Mouse (Mus musculus) hindbrain, embryonic 11.5 days (tissue): ENCODE results near the gene Prkar1b. TPM values are rescaled to one million over a fixed set of nuclear protein-coding genes. Genes with fewer than 3 reads are reported as not detected.

ENCODE experiments used
- ATAC-seq: fragments of 200-750 bp; cut with Nextera tagmentation; 2 replicates; pipeline ENCODE4 v1.8.0; 2017; ENCODE audit warnings: mild to moderate bottlenecking, moderate TSS enrichment, moderate library complexity; ENCODE audit not compliant: low FRiP score
- DNase-seq: peaks from one replicate; pipeline ENCODE4 v3.0.0-alpha.2; 2015; ENCODE audit warnings: low spot score
- H3K27ac ChIP-seq: fragments of 300-500 bp; sonication (generic); 2 replicates; pipeline ENCODE4 v1.5.1; 2014; ENCODE audit warnings: mild to moderate bottlenecking, low read depth, low read length
- H3K27me3 ChIP-seq: fragments of 300-500 bp; sonication (generic); 2 replicates; pipeline ENCODE4 v1.6.1; 2014; ENCODE audit warnings: mild to moderate bottlenecking, low read length, moderate library complexity, mixed read lengths; ENCODE audit not compliant: control insufficient read depth, insufficient read depth
- H3K36me3 ChIP-seq: fragments of 300-500 bp; sonication (generic); 2 replicates; pipeline ENCODE4 v1.6.1; 2014; ENCODE audit warnings: mild to moderate bottlenecking, low read length, moderate library complexity, mixed read lengths; ENCODE audit not compliant: control insufficient read depth, insufficient read depth
- H3K4me1 ChIP-seq: fragments of 300-500 bp; sonication (generic); replicated peaks from 2 replicates; pipeline ENCODE4 v1.6.1; 2014; ENCODE audit warnings: low read length, mixed read lengths; ENCODE audit not compliant: control insufficient read depth, insufficient read depth
- H3K4me2 ChIP-seq: fragments of 300-500 bp; sonication (generic); replicated peaks from 2 replicates; pipeline ENCODE4 v1.6.1; 2014; ENCODE audit warnings: mild to moderate bottlenecking, low read depth, low read length
- H3K4me3 ChIP-seq: fragments of 300-500 bp; sonication (generic); 2 replicates; pipeline ENCODE4 v1.5.1; 2014; ENCODE audit warnings: low read depth, low read length
- H3K9ac ChIP-seq: fragments of 300-500 bp; sonication (generic); 2 replicates; pipeline ENCODE4 v1.6.1; 2014; ENCODE audit warnings: low read depth, low read length
- H3K9me3 ChIP-seq: fragments of 300-500 bp; sonication (generic); 2 replicates; pipeline ENCODE4 v1.6.1; 2016; ENCODE audit warnings: low read length; ENCODE audit not compliant: control insufficient read depth
- WGBS: fragments of 180-500 bp; shearing (Covaris S2); extraction: QIAGEN DNeasy Blood & Tissue Kit; methylation state at CpG from one replicate; pipeline ENCODE4 v1.1.7; 2014; 5-methylcytosine and 5-hydroxymethylcytosine counted together
- polyA plus RNA-seq: library from polyadenylated mRNA; unstranded; fragments of >200 nt; fragmentation: Nextera tagmentation; extraction: Ambion mirVana; gene quantifications from 2 replicates; pipeline ENCODE4 v1.2.1, GENCODE M21; 2014

Gene Prkar1b
- polyA plus RNA-seq, 1 experiment from 2014 or later: 19.9 TPM

DNA sequence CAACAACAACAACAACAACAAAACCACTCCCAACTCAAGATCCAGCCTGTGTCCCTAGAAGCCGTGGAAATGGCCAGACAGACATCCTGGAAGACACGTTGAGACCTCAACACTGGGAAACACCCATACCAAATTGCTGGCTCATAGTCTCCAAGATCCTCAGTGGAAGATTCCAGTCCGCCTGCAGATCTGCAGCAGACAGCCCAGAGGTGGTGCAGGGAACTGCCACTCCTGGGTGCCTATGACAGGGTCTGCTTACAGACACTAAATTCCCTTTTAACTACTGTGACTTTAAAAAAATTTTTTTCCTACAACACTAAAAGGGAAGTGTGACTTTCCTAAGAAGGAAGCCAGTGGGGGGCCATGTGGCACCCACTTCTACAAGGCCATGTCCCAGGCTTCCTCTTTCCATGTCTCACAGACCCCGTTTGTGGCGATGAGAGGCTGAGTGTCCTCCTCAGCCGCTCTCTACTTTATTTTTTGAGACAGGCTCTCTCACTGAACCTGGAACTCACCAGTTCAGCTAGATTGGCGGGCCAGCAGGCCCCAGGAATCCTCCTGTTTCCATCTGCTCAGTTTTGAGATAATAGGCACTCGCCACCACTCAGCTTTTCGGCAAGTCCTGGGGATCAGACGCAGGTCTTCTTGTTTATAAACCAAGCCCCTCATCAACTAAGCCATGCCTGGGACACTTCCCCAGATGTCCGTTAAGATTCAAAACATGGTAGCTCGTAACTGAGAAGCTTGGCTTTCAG is 125.3 kb downstream of the Prkar1b start:
- Histone ChIP-seq H3K4me3 (no peak overlapping the region), H3K4me2 (no peak overlapping the region), H3K9ac (no peak overlapping the region), H3K27ac (no peak overlapping the region), H3K36me3 (no peaks in the 10 kb centered on the region), H3K27me3 (no peaks in the 10 kb centered on the region), H3K4me1 (no peaks in the 10 kb centered on the region), H3K9me3 (no peaks in the 10 kb centered on the region)
- WGBS: 77% methylated on average over 12 of the region's 12 CpGs
- DNase-seq (no peak), ATAC-seq (no peak)

DNA sequence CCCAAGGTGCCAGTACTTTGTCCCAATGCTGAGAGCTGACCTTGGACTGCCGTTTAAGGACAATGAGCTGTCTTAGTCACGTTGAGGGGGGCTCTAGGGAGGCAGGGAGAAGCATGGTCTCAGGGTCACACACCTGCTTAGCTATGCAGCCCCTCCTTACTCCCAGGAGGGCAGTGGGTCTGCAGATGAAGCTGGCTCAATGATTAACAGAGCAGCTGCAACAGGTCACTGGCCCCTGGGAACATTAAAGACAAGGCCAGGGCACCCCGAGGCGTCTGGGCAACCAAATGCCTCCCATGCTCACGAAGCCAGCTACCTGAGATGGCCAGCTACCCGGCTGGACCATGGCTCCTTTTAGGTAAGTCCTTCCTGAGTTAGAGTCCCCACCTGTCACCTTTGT is 129.2 kb downstream of the Prkar1b start:
- Histone ChIP-seq H3K4me2 (no peak overlapping the region), H3K4me1 (no peaks in the 10 kb centered on the region), H3K27me3 (no peaks in the 10 kb centered on the region), H3K4me3 (no peak overlapping the region), H3K9me3 (no peaks in the 10 kb centered on the region), H3K27ac (no peak overlapping the region), H3K36me3 (no peaks in the 10 kb centered on the region), H3K9ac (no peak overlapping the region)
- 77% methylated on average over 6 of the region's 6 CpGs for WGBS
- DNase-seq (no peak), ATAC-seq (no peak)

DNA sequence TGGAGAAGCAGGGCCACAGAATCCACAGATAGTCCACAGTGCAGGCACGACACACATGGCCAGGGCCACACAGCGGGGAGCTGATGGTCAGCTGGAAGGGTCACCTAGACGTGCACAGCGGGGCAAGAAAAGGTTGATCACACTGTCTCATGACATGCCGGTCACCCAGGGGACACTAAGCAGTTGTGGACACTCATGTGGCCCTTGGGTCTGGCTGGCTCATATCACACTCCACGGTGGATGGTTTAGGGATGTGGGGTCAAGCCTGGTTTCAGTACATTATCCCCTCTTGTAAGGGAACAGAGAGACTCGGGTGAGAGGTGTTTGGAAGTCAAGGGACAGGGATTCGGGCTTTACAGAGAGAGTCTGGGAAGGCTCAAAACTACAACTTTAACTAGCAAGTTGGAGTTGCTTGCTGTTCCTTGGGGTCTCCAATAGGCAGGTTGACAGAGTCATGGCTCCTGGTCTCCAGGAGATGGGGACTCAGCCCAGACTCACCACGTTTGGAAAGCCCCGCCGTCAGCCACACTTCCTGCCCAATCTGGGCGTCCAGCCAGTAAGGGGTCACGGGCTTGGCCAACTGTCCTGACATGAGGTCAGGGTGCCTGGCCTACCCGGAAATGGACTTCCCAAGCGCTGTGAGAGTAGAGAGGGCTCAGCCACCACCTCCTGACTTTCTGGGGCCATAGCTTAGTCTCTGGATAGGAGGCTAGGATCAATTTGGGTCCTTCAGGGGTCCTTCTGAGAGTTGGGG is 132.3 kb downstream of the Prkar1b start:
- ATAC-seq (no peak), DNase-seq (no peak)
- no peak overlapping the region for H3K4me3 ChIP-seq
- H3K27ac ChIP-seq: no peak overlapping the region
- no peaks in the 10 kb centered on the region for H3K36me3 ChIP-seq
- H3K9me3 ChIP-seq: no peaks in the 10 kb centered on the region
- H3K4me1 ChIP-seq: no peaks in the 10 kb centered on the region
- no peaks in the 10 kb centered on the region for H3K27me3 ChIP-seq
- no peak overlapping the region for H3K9ac ChIP-seq
- no peak overlapping the region for H3K4me2 ChIP-seq
- WGBS: 81% methylated on average over 15 of the region's 15 CpGs

DNA sequence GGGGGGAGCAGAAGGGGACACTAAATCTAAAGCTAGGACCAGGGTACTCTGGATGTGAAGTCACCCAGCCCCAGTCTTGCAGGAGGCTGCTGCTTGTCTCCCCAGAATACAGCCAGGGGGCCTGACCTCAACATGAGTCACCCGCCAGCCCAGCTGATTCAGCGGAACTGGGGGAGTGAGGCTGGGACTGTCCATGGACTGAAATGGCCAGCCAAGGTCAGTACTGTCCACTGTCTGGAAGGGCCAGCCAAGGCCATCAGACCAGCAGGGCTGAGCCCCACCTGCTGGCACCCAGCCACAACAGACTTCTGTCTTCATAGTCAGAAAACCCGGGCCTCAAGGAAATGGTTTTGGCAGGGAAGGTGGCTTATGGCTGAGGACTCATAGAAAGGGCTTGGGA is 134.7 kb downstream of the Prkar1b start:
- Histone ChIP-seq H3K9me3 (no peaks in the 10 kb centered on the region), H3K9ac (no peak overlapping the region), H3K4me2 (no peak overlapping the region), H3K27me3 (no peaks in the 10 kb centered on the region), H3K4me3 (no peak overlapping the region), H3K27ac (no peak overlapping the region), H3K36me3 (no peaks in the 10 kb centered on the region), H3K4me1 (no peaks in the 10 kb centered on the region)
- WGBS: 88% methylated on average over 3 of the region's 3 CpGs
- ATAC-seq (no peak), DNase-seq (no peak)

DNA sequence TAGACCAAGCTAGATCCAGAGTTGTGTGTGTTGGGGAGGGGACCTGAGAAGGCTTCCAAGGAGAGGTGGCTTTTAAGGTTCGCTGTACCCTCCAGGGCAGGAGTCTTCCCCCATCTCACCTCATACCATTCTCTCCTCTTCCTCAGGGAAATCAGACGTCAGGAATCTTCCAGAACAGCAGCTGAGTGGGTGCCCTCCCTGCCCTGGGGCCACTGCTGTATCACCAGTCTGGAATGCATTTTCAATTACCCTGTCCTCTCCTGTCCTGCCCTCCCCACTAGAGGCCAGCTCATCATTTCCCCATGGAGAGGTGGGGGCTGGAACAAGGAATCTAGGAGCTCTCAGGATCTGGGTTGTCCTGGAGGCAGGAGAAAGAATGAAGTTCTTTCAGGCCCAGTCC is 139.2 kb downstream of the Prkar1b start:
- no peak overlapping the region for H3K27ac ChIP-seq
- ATAC-seq: no peak
- WGBS: 96% methylated on average over 2 of the region's 2 CpGs
- no peak for DNase-seq
- no peaks in the 10 kb centered on the region for H3K4me1 ChIP-seq
- H3K4me2 ChIP-seq: no peak overlapping the region
- no peak overlapping the region for H3K4me3 ChIP-seq
- H3K36me3 ChIP-seq: no peaks in the 10 kb centered on the region
- no peaks in the 10 kb centered on the region for H3K9me3 ChIP-seq
- no peaks in the 10 kb centered on the region for H3K27me3 ChIP-seq
- H3K9ac ChIP-seq: no peak overlapping the region

DNA sequence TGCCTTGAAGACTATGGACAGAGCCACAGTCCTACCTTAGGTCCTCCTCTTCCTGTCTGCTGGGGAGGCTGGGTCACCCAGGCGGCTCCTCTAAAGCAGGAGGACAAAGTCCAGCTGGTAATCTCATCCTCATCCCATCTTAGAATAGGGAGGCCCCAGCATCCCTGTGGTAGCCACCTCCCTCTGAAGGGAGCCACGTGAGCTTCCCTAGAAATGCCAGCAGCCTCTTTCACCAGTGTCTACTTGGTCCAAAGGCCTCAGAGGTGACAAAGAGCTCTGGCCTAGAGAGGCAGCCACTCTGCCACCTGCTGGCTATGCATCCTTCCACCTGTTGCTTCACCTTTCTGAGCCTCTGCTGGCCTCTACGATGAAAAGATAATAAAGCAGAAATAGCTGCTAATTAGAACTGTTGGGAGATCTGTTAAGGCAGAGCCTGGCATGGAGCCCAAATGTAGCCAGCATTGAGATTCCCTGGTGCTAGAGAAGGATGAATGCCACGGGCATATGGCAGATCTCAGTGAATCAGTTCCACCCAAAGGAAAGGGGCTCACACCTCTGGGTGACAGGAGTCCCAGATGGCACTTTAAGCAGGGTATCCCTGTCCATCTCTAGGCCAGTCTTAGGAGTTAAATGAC is 142.5 kb downstream of the Prkar1b start:
- DNase-seq (no peak), ATAC-seq (no peak)
- Histone ChIP-seq H3K27ac (no peak overlapping the region), H3K4me1 (no peaks in the 10 kb centered on the region), H3K27me3 (no peaks in the 10 kb centered on the region), H3K36me3 (no peaks in the 10 kb centered on the region), H3K9ac (no peak overlapping the region), H3K4me3 (no peak overlapping the region), H3K4me2 (no peak overlapping the region), H3K9me3 (no peaks in the 10 kb centered on the region)
- WGBS: 64% methylated on average over 4 of the region's 4 CpGs

DNA sequence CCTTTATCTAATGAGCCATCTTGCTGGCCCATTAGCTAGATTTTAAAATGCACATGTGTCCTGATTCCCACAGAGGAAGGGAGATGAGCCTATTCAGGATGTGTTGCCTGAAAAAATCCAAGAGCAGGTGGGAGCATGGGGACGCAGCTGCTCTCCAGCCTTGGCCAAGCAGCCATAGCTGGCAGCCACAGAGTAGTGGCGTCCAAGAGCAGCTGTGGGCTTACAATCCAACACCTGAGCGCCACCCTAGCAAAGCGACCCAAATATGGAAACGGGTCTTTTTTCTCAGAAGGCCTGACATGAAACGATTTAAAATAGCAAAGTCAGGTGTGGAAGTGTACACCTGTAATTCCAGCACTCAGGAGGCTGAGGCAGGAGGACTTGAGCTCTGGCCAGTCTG is 145.2 kb downstream of the Prkar1b start:
- 82% methylated on average over 6 of the region's 6 CpGs for WGBS
- no peaks in the 10 kb centered on the region for H3K36me3 ChIP-seq

DNA sequence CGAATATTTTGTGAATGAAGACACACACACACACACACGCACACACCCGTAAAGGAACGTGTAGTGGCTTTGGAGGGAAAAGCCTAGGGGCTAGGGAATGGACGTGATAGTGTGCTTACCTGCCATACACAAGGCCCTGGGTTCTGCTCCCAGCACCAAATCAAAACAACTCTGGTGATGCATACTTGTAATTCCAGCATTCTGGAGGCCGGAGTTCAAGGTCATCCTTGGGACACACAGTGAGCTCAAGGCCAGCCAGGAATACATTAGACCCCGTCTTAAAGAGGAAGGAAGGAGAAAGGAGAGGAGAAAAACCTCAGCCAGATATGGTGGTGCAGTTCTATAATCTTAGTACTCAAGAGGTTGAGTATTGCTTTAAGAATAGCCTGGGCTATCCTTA is 150.1 kb downstream of the Prkar1b start:
- DNase-seq: no peak
- WGBS: 74% methylated on average over 7 of the region's 7 CpGs

More for the DNA sequence above, 145.2 kb downstream of the Prkar1b start:
- ATAC-seq (no peak), DNase-seq (no peak)
- H3K4me2 ChIP-seq: no peak overlapping the region
- no peak overlapping the region for H3K27ac ChIP-seq
- H3K4me1 ChIP-seq: no peaks in the 10 kb centered on the region
- H3K4me3 ChIP-seq: no peak overlapping the region
- H3K9me3 ChIP-seq: peaks cover 4% of the 10 kb centered on the region; the same call in 1 of the 2 replicates
- no peak overlapping the region for H3K9ac ChIP-seq
- peaks cover 5% of the 10 kb centered on the region for H3K27me3 ChIP-seq

More for the DNA sequence above, 150.1 kb downstream of the Prkar1b start:
- Histone ChIP-seq H3K4me1 (peaks cover 9% of the 10 kb centered on the region), H3K4me3 (no peak overlapping the region), H3K36me3 (no peaks in the 10 kb centered on the region), H3K4me2 (no peak overlapping the region), H3K9me3 (peaks cover 4% of the 10 kb centered on the region; the same call in 1 of the 2 replicates), H3K9ac (no peak overlapping the region), H3K27ac (no peak overlapping the region), H3K27me3 (peaks cover 45% of the 10 kb centered on the region)
- ATAC-seq: no peak
